Mouse (Mus musculus): ENCODE data around the gene Sult2b1. TPM values are rescaled to one million over a fixed set of nuclear protein-coding genes. Genes with fewer than 3 reads are reported as not detected.

Sult2b1 gene
- polyA plus RNA-seq, 1 experiment from 2014 or later, result 6.6 TPM

GRCm38 (mm10) chr7:45765995-45766394, 18.5 kb downstream of the Sult2b1 start:
- Histone ChIP-seq H3K4me3 (ENCODE audit: low read length) (no peak overlapping the region), H3K9ac (ENCODE audit: low read depth, low read length) (no peak overlapping the region), H3K4me2 (ENCODE audit: low read length) (no peak overlapping the region), H3K9me3 (ENCODE audit: control insufficient read depth, low read length) (no peaks in the 10 kb centered on the region), H3K27me3 (replicated peaks; ENCODE audit: control insufficient read depth, insufficient read depth, low read length) (no peaks in the 10 kb centered on the region; the same call in 1 of the 2 replicates), H3K36me3 (ENCODE audit: control insufficient read depth, insufficient read depth, low read length) (no peaks in the 10 kb centered on the region), H3K27ac (ENCODE audit: low read depth, low read length) (no peak overlapping the region), H3K4me1 (ENCODE audit: control insufficient read depth, insufficient read depth, low read depth, low read length) (no peaks in the 10 kb centered on the region)
- WGBS, result 58% methylated on average over 8 of the region's 8 CpGs
- no peak for ATAC-seq

- no peak for ATAC-seq
- WGBS, result 63% methylated on average over 5 of the region's 5 CpGs
- no peak overlapping the region for H3K9ac ChIP-seq (ENCODE audit: low read depth, low read length)
Measured at GRCm38 (mm10) chr7:45760151-45760550, 24.3 kb downstream of the Sult2b1 start.

GRCm38 (mm10) chr7:45759400-45759799, 25.1 kb downstream of the Sult2b1 start:
- Histone ChIP-seq H3K27me3 (replicated peaks; ENCODE audit: control insufficient read depth, insufficient read depth, low read length) (peaks cover 16% of the 10 kb centered on the region), H3K27ac (ENCODE audit: low read depth, low read length) (no peak overlapping the region), H3K4me3 (ENCODE audit: low read length) (no peak overlapping the region), H3K36me3 (ENCODE audit: control insufficient read depth, insufficient read depth, low read length) (no peaks in the 10 kb centered on the region), H3K9ac (ENCODE audit: low read depth, low read length) (no peak overlapping the region), H3K4me2 (ENCODE audit: low read length) (peak overlapping the region; percentile 20), H3K4me1 (ENCODE audit: control insufficient read depth, insufficient read depth, low read depth, low read length) (peaks cover 5% of the 10 kb centered on the region; the same call in 1 of the 2 replicates), H3K9me3 (ENCODE audit: control insufficient read depth, low read length) (no peaks in the 10 kb centered on the region)
- 8% methylated on average over 21 of the region's 27 CpGs for WGBS
- ATAC-seq, result no peak

More at GRCm38 (mm10) chr7:45760151-45760550, 24.3 kb downstream of the Sult2b1 start:
- Histone ChIP-seq H3K36me3 (ENCODE audit: control insufficient read depth, insufficient read depth, low read length) (no peaks in the 10 kb centered on the region), H3K27ac (ENCODE audit: low read depth, low read length) (no peak overlapping the region), H3K27me3 (replicated peaks; ENCODE audit: control insufficient read depth, insufficient read depth, low read length) (peaks cover 16% of the 10 kb centered on the region), H3K4me1 (ENCODE audit: control insufficient read depth, insufficient read depth, low read depth, low read length) (peaks cover 5% of the 10 kb centered on the region; the same call in 1 of the 2 replicates), H3K4me2 (ENCODE audit: low read length) (no peak overlapping the region), H3K4me3 (ENCODE audit: low read length) (no peak overlapping the region), H3K9me3 (ENCODE audit: control insufficient read depth, low read length) (no peaks in the 10 kb centered on the region)

GRCm38 (mm10) chr7:45755703-45756102, 28.8 kb downstream of the Sult2b1 start:
- H3K36me3 ChIP-seq (ENCODE audit: control insufficient read depth, insufficient read depth, low read length), result no peaks in the 10 kb centered on the region
- no peak for ATAC-seq
- whole genome bisulfite sequencing, result 52% methylated on average over 6 of the region's 6 CpGs

GRCm38 (mm10) chr7:45750162-45750561, 34.3 kb downstream of the Sult2b1 start:
- Histone ChIP-seq H3K4me1 (ENCODE audit: control insufficient read depth, insufficient read depth, low read depth, low read length) (no peaks in the 10 kb centered on the region), H3K4me2 (ENCODE audit: low read length) (no peak overlapping the region), H3K27ac (ENCODE audit: low read depth, low read length) (no peak overlapping the region), H3K27me3 (replicated peaks; ENCODE audit: control insufficient read depth, insufficient read depth, low read length) (no peaks in the 10 kb centered on the region), H3K9ac (ENCODE audit: low read depth, low read length) (no peak overlapping the region), H3K36me3 (ENCODE audit: control insufficient read depth, insufficient read depth, low read length) (no peaks in the 10 kb centered on the region), H3K4me3 (ENCODE audit: low read length) (no peak overlapping the region), H3K9me3 (ENCODE audit: control insufficient read depth, low read length) (no peaks in the 10 kb centered on the region)
- WGBS, result 76% methylated on average over 9 of the region's 9 CpGs
- ATAC-seq, result no peak

More at GRCm38 (mm10) chr7:45755703-45756102, 28.8 kb downstream of the Sult2b1 start:
- Histone ChIP-seq H3K9me3 (ENCODE audit: control insufficient read depth, low read length) (no peaks in the 10 kb centered on the region), H3K4me3 (ENCODE audit: low read length) (no peak overlapping the region), H3K27me3 (replicated peaks; ENCODE audit: control insufficient read depth, insufficient read depth, low read length) (peaks cover 16% of the 10 kb centered on the region), H3K4me1 (ENCODE audit: control insufficient read depth, insufficient read depth, low read depth, low read length) (peaks cover 5% of the 10 kb centered on the region; the same call in 1 of the 2 replicates), H3K27ac (ENCODE audit: low read depth, low read length) (no peak overlapping the region), H3K9ac (ENCODE audit: low read depth, low read length) (no peak overlapping the region), H3K4me2 (ENCODE audit: low read length) (no peak overlapping the region)

GRCm38 (mm10) chr7:45749401-45749800, 35.1 kb downstream of the Sult2b1 start:
- H3K4me2 ChIP-seq (ENCODE audit: low read length), result no peak overlapping the region
- H3K9me3 ChIP-seq (ENCODE audit: control insufficient read depth, low read length), result no peaks in the 10 kb centered on the region
- H3K27me3 ChIP-seq (replicated peaks; ENCODE audit: control insufficient read depth, insufficient read depth, low read length), result no peaks in the 10 kb centered on the region
- no peaks in the 10 kb centered on the region for H3K36me3 ChIP-seq (ENCODE audit: control insufficient read depth, insufficient read depth, low read length)
- no peak overlapping the region; the same call in 1 of the 2 replicates for H3K9ac ChIP-seq (ENCODE audit: low read depth, low read length)
- ATAC-seq, result no peak
- H3K4me1 ChIP-seq (ENCODE audit: control insufficient read depth, insufficient read depth, low read depth, low read length), result no peaks in the 10 kb centered on the region
- WGBS, result 58% methylated on average over 8 of the region's 10 CpGs
- H3K27ac ChIP-seq (ENCODE audit: low read depth, low read length), result no peak overlapping the region
- H3K4me3 ChIP-seq (ENCODE audit: low read length), result no peak overlapping the region

GRCm38 (mm10) chr7:45748110-45748509, 36.4 kb downstream of the Sult2b1 start:
- H3K4me2 ChIP-seq (ENCODE audit: low read length), result no peak overlapping the region
- H3K4me3 ChIP-seq (ENCODE audit: low read length), result no peak overlapping the region
- no peaks in the 10 kb centered on the region for H3K9me3 ChIP-seq (ENCODE audit: control insufficient read depth, low read length)
- H3K4me1 ChIP-seq (ENCODE audit: control insufficient read depth, insufficient read depth, low read depth, low read length), result no peaks in the 10 kb centered on the region
- WGBS, result 85% methylated on average over 7 of the region's 7 CpGs
- H3K27me3 ChIP-seq (replicated peaks; ENCODE audit: control insufficient read depth, insufficient read depth, low read length), result no peaks in the 10 kb centered on the region
- no peak for ATAC-seq
- H3K36me3 ChIP-seq (ENCODE audit: control insufficient read depth, insufficient read depth, low read length), result no peaks in the 10 kb centered on the region
- H3K27ac ChIP-seq (ENCODE audit: low read depth, low read length), result no peak overlapping the region
- H3K9ac ChIP-seq (ENCODE audit: low read depth, low read length), result no peak overlapping the region

GRCm38 (mm10) chr7:45747450-45747849, 37.0 kb downstream of the Sult2b1 start:
- H3K27me3 ChIP-seq (replicated peaks; ENCODE audit: control insufficient read depth, insufficient read depth, low read length), result no peaks in the 10 kb centered on the region
- no peak overlapping the region for H3K4me2 ChIP-seq (ENCODE audit: low read length)
- H3K4me3 ChIP-seq (ENCODE audit: low read length), result no peak overlapping the region
- H3K36me3 ChIP-seq (ENCODE audit: control insufficient read depth, insufficient read depth, low read length), result no peaks in the 10 kb centered on the region
- no peak overlapping the region for H3K27ac ChIP-seq (ENCODE audit: low read depth, low read length)
- H3K9ac ChIP-seq (ENCODE audit: low read depth, low read length), result no peak overlapping the region
- 88% methylated on average over 5 of the region's 5 CpGs for WGBS
- H3K4me1 ChIP-seq (ENCODE audit: control insufficient read depth, insufficient read depth, low read depth, low read length), result no peaks in the 10 kb centered on the region
- no peak for ATAC-seq
- no peaks in the 10 kb centered on the region for H3K9me3 ChIP-seq (ENCODE audit: control insufficient read depth, low read length)

- WGBS, result 64% methylated on average over 6 of the region's 6 CpGs
Measured at GRCm38 (mm10) chr7:45746518-45746917, 38.0 kb downstream of the Sult2b1 start.

GRCm38 (mm10) chr7:45744387-45744786, 40.1 kb downstream of the Sult2b1 start:
- Histone ChIP-seq H3K27ac (ENCODE audit: low read depth, low read length) (no peak overlapping the region), H3K36me3 (ENCODE audit: control insufficient read depth, insufficient read depth, low read length) (no peaks in the 10 kb centered on the region), H3K4me3 (ENCODE audit: low read length) (no peak overlapping the region), H3K4me2 (ENCODE audit: low read length) (no peak overlapping the region), H3K27me3 (replicated peaks; ENCODE audit: control insufficient read depth, insufficient read depth, low read length) (no peaks in the 10 kb centered on the region), H3K9ac (ENCODE audit: low read depth, low read length) (no peak overlapping the region), H3K9me3 (ENCODE audit: control insufficient read depth, low read length) (no peaks in the 10 kb centered on the region), H3K4me1 (ENCODE audit: control insufficient read depth, insufficient read depth, low read depth, low read length) (no peaks in the 10 kb centered on the region)
- 44% methylated on average over 2 of the region's 2 CpGs for WGBS
- ATAC-seq, result no peak

More at GRCm38 (mm10) chr7:45746518-45746917, 38.0 kb downstream of the Sult2b1 start:
- Histone ChIP-seq H3K27me3 (replicated peaks; ENCODE audit: control insufficient read depth, insufficient read depth, low read length) (no peaks in the 10 kb centered on the region), H3K9ac (ENCODE audit: low read depth, low read length) (no peak overlapping the region), H3K4me2 (ENCODE audit: low read length) (no peak overlapping the region), H3K9me3 (ENCODE audit: control insufficient read depth, low read length) (no peaks in the 10 kb centered on the region), H3K27ac (ENCODE audit: low read depth, low read length) (no peak overlapping the region), H3K4me3 (ENCODE audit: low read length) (no peak overlapping the region), H3K4me1 (ENCODE audit: control insufficient read depth, insufficient read depth, low read depth, low read length) (no peaks in the 10 kb centered on the region), H3K36me3 (ENCODE audit: control insufficient read depth, insufficient read depth, low read length) (no peaks in the 10 kb centered on the region)
- ATAC-seq, result no peak

Data from hindbrain, embryonic 16.5 days (tissue).